Mouse (Mus musculus) neural tube, embryonic 10.5 days (tissue): ENCODE measurements at regions not wholly inside any gene's neighbourhood (a gene's known extent, or its start where the extent isn't known, plus 50 kb on each side); places are given as distances from the start of the nearest gene placed in this dataset.

ENCODE experiments used
- DNase-seq: peaks from one replicate; pipeline ENCODE4 v3.0.0-alpha.2; 2017; ENCODE audit warnings: low spot score; ENCODE audit errors: extremely low spot score

DNA sequence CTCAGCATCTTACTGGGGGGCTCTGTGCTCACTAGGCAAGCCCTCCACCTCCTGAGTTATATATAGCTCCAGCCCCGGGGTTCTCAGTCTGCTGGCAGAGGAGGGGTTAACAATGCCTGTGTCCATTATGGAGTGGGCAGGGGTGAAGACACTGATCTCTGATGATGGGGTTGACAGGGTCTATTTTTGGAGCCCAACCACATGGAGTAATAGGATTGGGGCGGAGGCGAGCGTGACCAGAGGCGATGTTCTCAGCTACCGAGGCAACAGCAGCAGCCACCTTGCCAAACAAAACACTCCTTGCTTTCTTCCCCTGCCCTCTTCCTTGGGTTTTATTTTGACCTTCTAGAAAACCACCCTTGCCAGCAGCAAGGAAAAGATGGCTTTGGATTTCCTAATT lies 141.1 kb upstream of the Gli2 start:
- DNase-seq: no peak

DNA sequence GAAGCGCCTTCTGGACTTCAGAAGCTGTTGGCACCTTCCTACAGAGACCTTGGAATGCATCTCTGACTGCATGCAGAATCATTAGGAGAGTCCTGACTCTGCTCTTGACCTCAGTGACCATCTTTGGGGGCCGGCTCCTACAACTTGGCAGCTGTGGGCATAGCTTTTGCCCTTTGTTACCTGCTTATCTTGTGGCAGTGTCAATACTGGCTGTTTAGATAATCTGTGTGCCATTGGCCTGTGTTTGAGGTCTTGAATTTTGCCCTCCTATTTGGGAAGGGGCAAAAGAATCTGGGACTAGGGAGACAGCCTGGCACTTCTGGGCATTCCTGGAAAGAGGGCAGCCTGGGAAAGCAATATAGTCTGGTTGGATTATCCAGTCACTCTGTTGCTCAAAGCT lies 137.8 kb upstream of the Gli2 start:
- DNase-seq: no peak

GRCm38 (mm10) chr1:119189461-119190066 lies 136.1 kb upstream of the Gli2 start:
- peak; percentile 21 for DNase-seq

GRCm38 (mm10) chr1:119187301-119187700 lies 133.9 kb upstream of the Gli2 start:
- no peak for DNase-seq

GRCm38 (mm10) chr1:119186856-119187255 lies 133.4 kb upstream of the Gli2 start:
- DNase-seq: no peak

GRCm38 (mm10) chr1:119183558-119184270 lies 130.3 kb upstream of the Gli2 start:
- no peak for DNase-seq

DNA sequence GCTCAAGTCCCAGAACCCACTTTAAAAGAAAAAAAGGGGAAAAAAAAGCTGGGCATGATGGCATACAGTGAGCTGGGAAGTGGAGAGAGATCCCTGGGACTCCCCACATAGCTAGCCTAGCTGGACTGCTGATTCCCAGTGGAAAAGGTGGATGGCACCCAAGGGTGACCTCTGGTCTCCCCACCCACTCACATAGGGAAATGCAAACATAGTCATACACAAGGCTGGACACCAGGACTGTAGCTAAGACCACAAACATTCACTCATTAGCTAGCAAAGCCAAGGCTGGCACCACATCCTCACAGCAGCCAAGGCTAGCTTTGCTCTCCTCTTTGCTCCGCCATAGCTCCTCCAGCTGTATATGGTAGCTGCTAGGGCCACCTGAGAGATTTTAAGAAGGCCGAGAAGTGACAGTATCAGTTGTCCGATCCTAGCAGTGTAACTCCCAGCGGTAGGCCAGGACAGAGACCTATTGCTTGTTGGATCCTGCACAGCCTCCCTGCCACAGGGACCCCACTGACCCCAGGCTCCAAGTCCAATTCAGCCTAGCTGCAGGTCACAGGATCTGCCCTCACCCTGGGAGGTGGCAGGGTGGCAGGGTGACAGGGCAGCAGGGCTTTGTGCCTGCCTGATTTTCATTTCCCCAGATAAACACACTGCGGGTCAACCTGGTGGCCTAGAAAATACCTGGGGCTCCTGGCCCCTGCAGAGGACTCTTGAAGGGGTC lies 119.8 kb upstream of the Gli2 start:
- DNase-seq: no peak

GRCm38 (mm10) chr1:119167443-119167842 lies 114.0 kb upstream of the Gli2 start:
- no peak for DNase-seq

- no peak for DNase-seq
Observed at GRCm38 (mm10) chr1:119166286-119166685, 112.9 kb upstream of the Gli2 start.

DNA sequence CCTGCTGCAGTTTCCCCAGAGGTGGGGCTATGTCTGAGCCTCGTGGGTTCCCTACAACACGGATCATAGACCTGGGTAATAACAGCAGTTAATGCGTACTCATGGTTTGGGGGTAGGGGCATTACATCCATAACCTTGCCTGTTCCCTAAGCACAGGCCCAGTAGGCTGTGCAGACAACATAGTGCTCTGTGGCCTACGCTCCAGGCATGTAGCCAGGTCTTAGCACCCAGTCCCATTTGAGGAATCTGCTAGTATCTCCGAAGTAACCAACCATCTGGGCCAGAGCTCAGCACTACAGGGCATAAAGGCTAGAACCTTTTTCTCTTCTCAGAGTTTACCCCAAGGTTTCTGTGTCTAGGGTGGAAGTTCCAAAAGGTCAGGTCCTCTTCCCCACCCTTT lies 111.4 kb upstream of the Gli2 start:
- no peak for DNase-seq

- DNase-seq: no peak
Observed at GRCm38 (mm10) chr1:119163846-119164245, 110.4 kb upstream of the Gli2 start.

DNA sequence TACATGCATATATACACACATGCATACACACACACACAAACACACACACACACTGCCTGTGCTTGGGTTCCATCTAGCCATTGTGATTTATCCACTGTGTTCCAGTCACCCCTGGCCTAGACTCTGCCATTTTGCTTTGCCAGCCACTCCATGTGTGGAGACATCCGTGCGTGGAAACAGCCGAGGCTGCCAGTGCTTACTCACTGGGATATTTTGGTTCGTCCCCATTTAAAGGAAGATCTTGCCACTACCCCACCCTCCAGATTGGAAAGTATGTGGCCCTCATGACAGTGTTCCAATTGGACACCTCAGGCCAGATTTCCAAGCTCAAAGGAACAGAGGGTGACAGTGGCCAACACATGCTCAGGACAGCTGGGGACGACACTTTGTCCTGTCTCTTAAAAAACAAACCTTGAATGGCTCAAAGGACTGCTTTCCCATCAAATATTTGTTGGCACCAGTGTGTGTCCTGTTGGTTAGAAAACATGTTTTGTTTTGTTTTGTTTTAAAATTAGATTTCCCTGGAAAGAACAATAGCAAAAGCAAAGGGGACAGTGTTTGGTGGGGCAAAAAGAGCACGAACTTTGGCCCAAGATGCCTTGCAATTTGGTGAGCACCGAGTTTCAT lies 109.8 kb upstream of the Gli2 start:
- DNase-seq: no peak

DNA sequence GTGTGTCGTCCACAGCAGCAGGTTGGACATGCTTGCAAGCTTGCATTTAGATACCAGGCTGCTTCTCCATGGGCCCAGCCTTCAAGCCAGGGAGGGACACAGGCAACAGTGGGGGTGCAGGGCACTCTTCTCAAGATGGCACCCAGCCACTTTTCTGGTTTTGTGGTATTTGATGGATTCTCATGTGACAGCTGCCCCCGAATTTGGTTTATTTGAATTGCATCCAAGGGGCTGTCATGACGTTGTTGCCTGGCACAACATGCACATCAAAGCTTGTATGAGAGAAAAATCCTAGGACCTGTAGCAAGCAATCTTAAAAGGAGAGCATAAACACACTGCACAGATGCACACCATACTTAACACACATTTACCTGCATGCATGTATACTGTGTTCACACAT lies 108.3 kb upstream of the Gli2 start:
- no peak for DNase-seq

GRCm38 (mm10) chr1:119160354-119160753 lies 106.9 kb upstream of the Gli2 start:
- DNase-seq: no peak

DNA sequence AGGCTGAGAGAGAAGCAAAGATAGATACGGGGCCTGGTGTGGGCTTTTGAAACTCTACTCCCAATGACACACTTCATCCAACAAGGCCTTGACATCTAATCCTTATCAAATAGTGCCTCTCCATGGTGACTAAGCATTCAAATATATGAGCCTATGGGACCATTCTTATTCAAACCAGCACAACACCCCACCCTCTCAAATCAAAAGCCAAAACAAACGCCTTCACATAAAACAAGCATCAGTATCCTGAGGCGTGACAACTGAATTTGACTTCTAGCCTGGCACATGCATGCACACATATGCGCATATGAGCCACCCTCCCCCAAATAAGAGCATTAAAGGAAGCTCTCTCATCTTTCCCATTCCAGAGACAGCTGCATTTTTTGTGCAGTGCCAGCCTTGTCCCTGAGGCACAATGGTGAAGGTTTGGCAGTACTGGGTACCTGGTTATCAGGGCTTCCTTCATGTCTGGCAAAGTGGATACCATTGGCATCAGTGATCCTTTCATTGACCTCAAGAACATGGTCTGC lies 103.8 kb upstream of the Gli2 start:
- DNase-seq: no peak

DNA sequence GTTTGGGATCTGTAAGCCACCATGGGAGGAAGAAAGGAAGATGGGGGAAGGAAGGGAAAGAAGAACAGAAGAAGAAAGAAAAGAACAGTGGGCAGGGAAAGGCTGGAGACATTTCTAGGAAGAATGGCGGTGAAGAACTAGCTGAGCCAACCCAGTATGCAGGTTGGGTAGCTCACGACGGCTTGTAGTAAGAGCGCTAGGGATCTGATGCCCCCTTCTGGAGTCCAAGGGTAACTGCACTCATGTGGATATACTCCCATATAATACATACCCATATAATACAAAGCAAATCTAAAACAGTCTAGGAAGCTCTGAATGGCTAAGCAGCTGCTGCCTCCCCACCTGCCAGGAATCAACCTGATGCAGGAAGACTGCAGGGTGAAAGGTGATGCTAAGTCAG lies 100.2 kb upstream of the Gli2 start:
- no peak for DNase-seq

DNA sequence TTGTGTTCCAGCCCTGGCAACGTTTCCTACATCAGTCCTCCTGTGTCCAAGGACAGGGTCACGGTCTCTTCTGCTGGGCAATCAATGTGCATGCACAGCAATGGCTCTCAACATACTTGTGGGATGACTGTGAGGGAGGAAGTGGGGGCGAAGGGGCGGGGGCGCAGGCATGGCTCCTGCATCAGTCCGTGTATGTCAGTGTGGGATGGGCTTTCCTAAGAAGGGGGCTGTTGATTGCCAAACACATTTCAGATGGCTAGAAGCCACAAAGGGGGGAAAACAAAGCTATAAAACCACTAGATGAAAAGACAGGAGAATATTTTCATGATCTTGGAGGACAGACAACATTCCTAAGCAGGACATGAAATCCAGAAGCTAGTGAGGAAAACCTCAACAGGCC lies 99.4 kb upstream of the Gli2 start:
- DNase-seq: no peak

DNA sequence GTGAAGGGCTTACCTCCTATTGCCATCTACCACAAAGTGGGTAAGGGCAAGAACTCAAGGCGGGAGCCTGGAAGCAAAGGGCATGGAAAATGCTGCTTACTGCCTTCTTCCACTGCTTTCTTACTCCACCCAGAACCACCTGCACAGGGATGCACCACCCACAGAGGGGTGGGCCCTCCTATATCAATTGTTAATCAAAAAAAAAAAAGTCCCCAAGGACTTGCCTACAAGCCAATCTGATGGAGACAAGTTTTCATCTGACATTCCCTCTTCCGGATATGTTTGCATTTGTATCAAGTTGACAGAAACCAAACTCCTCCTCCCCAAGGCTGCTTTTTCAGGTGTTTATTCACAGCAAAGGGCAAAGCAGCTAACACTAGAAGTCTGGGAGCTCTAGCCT lies 94.1 kb upstream of the Gli2 start:
- no peak for DNase-seq

- no peak for DNase-seq
Observed at GRCm38 (mm10) chr1:119143808-119144207, 90.4 kb upstream of the Gli2 start.

DNA sequence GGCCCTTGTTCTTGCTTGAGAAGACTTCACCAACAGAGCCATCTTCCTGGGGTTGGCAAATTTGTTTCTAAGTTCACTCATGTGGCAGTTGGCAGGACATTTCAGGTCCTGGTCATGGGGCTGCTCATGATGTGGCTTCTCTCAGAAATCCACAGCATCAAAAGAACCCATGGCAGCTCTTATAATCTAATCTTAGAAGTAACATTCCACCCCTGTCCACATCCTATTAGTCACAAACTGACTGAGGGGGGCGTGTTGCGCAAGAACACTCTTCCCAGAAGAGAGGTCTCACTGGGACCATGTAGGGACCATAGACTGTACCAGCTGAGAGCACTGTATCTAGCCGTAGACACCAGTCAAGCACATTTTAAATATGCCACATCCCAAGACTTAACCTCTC lies 75.6 kb upstream of the Gli2 start:
- no peak for DNase-seq

GRCm38 (mm10) chr1:119125561-119125960 lies 72.1 kb upstream of the Gli2 start:
- DNase-seq: no peak

GRCm38 (mm10) chr1:119124798-119125197 lies 71.4 kb upstream of the Gli2 start:
- no peak for DNase-seq
